Mouse (Mus musculus) hindbrain, embryonic 13.5 days (tissue): Measurements from ENCODE around the gene Ascl3. TPM values are rescaled to one million over a fixed set of nuclear protein-coding genes. Genes with fewer than 3 reads are reported as not detected.
A peak's percentile ranks its signal among the peaks of the same experiment; 100 is the strongest.

Experiments
- ATAC-seq: fragments of 200-750 bp; cut with Nextera tagmentation; 2 replicates; pipeline ENCODE4 v1.8.0; 2017; ENCODE audit warnings: moderate TSS enrichment; ENCODE audit not compliant: low FRiP score
- H3K27ac ChIP-seq: fragments of 300-500 bp; sonication (generic); 2 replicates; pipeline ENCODE4 v1.5.1; 2015; ENCODE audit warnings: inconsistent platforms, mild to moderate bottlenecking, moderate library complexity
- H3K27me3 ChIP-seq: fragments of 300-500 bp; sonication (generic); 2 replicates; pipeline ENCODE4 v1.6.1; 2015; ENCODE audit warnings: mild to moderate bottlenecking, inconsistent platforms
- H3K36me3 ChIP-seq: fragments of 300-500 bp; sonication (generic); 2 replicates; pipeline ENCODE4 v1.6.1; 2015; ENCODE audit warnings: mild to moderate bottlenecking, inconsistent platforms
- H3K4me1 ChIP-seq: fragments of 300-500 bp; sonication (generic); replicated peaks from 2 replicates; pipeline ENCODE4 v1.6.1; 2015; ENCODE audit warnings: inconsistent platforms
- H3K4me2 ChIP-seq: fragments of 300-500 bp; sonication (generic); 2 replicates; pipeline ENCODE4 v1.6.1; 2015; ENCODE audit warnings: inconsistent platforms, mild to moderate bottlenecking, moderate library complexity
- H3K4me3 ChIP-seq: fragments of 300-500 bp; sonication (generic); 2 replicates; pipeline ENCODE4 v1.5.1; 2015; ENCODE audit warnings: mild to moderate bottlenecking, inconsistent platforms
- H3K9ac ChIP-seq: fragments of 300-500 bp; sonication (generic); 2 replicates; pipeline ENCODE4 v1.6.1; 2015; ENCODE audit warnings: mild to moderate bottlenecking, inconsistent platforms
- H3K9me3 ChIP-seq: fragments of 300-500 bp; sonication (generic); 2 replicates; pipeline ENCODE4 v1.6.1; 2016; ENCODE audit warnings: inconsistent platforms
- WGBS: fragments of 180-500 bp; shearing (Covaris S2); methylation state at CpG from one replicate; pipeline ENCODE4 v1.1.7; 2015; 5-methylcytosine and 5-hydroxymethylcytosine counted together
- polyA plus RNA-seq: library from polyadenylated mRNA; unstranded; fragments of >200 nt; fragmentation: Nextera tagmentation; extraction: Ambion mirVana; gene quantifications from 2 replicates; pipeline ENCODE4 v1.2.1, GENCODE M21; 2015

Ascl3 gene
- 0.42 TPM in 1 of 2 replicates, not detected in the other for polyA plus RNA-seq

DNA sequence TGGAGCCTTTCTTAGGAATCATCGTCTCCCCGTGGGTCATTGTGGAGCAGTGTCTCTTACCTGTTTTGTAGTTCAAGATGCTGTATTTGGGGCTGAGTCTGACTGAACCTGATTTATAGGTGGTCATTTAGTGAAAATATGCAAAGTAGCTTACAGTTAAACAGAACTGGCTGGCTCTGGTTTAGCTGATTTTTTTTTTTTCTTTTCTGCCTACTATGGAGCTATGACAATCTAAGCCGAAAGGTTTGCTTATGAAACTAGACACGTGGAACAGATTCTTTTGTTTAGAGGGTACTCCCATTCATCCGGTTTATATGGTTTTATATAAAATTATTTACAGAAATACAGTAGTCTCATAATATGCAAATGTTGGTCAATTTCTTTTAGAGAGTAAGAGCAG is at the start of gene Ascl3:
TSS of gene Ascl3 (minus strand) at position 101 of the 400 bp plus-strand sequence.
- no peaks in the 10 kb centered on the region for H3K27me3 ChIP-seq
- no peak within 1 kb of the TSS for H3K4me2 ChIP-seq
- 85% methylated on average over 5 of the region's 5 CpGs for WGBS
- no peak within 1 kb of the TSS for H3K4me3 ChIP-seq
- ATAC-seq: no peak
- no peak within 1 kb of the TSS for H3K9ac ChIP-seq
- no peaks in the 10 kb centered on the region for H3K9me3 ChIP-seq
- H3K4me1 ChIP-seq: no peaks in the 10 kb centered on the region
- peak within 1 kb of the TSS; percentile 19; the same call in 1 of the 2 replicates for H3K27ac ChIP-seq
- H3K36me3 ChIP-seq: peaks cover 26% of the 10 kb centered on the region

DNA sequence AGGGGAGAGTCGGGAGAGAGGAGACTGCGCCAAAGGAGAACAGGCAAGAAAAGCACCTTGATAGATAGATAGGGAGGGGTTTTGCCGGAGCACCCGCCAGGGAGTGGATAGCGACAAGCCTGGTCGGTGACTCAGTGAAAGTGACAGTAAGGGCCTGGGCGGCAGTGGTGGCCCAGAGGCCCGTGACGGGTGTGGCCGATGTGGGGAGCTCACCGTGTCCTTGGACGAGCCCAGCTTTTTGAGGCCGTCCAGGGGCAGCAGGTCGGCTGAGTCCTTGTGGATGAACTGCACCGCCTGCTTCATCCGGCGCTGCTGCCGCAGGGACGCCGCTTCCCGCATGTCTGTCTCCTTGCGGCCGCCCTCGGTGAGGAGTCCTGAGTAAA is 49.6 kb upstream of the Ascl3 start:
- H3K4me1 ChIP-seq: peaks cover 15% of the 10 kb centered on the region
- H3K4me2 ChIP-seq: peak overlapping the region; percentile 84
- H3K9ac ChIP-seq: peak overlapping the region; percentile 77
- H3K27me3 ChIP-seq: peaks cover 54% of the 10 kb centered on the region
- peak; percentile 75 for ATAC-seq
- H3K9me3 ChIP-seq: no peaks in the 10 kb centered on the region
- no peaks in the 10 kb centered on the region for H3K36me3 ChIP-seq
- WGBS: under 1% methylated on average over 24 of the region's 24 CpGs
- H3K4me3 ChIP-seq: peak overlapping the region; percentile 51
- no peak overlapping the region for H3K27ac ChIP-seq

DNA sequence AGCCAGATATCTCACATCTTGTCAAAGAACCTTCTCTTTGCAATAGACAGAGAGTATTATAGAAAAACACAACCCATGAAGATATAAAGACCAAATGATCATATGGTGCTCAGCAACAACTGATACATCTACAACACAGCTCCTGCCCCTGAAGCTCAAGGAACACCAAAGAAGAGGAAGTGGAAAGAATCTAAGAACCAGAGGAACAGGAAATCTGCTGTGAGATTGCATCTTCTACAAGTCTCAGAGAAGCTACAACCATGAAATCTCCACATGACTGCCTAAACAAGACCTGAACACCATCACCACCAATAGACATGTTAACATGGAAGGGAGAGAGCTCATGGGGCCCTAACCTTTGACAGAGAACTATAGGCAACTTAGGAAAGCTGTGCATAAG is 40.7 kb upstream of the Ascl3 start:
- Histone ChIP-seq H3K4me1 (no peaks in the 10 kb centered on the region), H3K9ac (no peak overlapping the region), H3K27ac (no peak overlapping the region), H3K36me3 (no peaks in the 10 kb centered on the region), H3K4me2 (no peak overlapping the region), H3K4me3 (no peak overlapping the region), H3K9me3 (no peaks in the 10 kb centered on the region), H3K27me3 (no peaks in the 10 kb centered on the region)
- no peak for ATAC-seq

DNA sequence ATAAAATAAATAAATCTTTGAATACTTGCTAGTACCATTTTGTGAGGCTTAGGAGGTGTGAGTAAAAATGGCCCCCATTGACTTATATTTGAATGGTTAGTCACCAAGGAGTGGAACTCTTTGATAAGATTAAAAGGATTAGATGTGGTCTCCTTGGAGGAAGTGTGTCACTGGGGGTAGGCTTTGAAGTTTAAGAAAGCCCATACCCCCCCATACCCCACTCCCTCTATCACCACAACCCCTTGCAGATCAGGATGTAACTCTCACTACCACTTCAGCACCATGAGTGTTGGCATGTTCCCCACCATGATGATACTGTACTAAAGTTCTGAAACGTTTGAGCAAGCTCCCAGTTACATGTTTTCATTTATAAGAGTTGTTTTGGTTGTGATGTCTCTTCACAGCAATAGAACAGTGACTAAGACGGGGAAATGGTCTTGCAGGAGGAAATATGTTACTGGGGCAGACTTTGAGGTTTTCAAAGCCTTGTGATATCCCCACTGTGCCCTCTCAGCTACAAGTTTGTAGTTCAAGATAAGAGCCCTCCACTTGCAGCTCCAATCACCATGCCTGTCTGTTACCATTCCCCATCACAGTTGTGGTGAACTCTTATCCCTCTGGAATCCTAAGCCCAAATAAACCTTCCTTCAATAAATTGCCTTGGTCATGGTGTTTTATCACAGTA is 37.3 kb upstream of the Ascl3 start:
- Histone ChIP-seq H3K4me1 (no peaks in the 10 kb centered on the region), H3K27me3 (no peaks in the 10 kb centered on the region), H3K9me3 (no peaks in the 10 kb centered on the region), H3K4me2 (no peak overlapping the region), H3K27ac (no peak overlapping the region), H3K9ac (no peak overlapping the region), H3K4me3 (no peak overlapping the region), H3K36me3 (no peaks in the 10 kb centered on the region)
- no peak for ATAC-seq
- WGBS: 69% methylated on average over 2 of the region's 2 CpGs

DNA sequence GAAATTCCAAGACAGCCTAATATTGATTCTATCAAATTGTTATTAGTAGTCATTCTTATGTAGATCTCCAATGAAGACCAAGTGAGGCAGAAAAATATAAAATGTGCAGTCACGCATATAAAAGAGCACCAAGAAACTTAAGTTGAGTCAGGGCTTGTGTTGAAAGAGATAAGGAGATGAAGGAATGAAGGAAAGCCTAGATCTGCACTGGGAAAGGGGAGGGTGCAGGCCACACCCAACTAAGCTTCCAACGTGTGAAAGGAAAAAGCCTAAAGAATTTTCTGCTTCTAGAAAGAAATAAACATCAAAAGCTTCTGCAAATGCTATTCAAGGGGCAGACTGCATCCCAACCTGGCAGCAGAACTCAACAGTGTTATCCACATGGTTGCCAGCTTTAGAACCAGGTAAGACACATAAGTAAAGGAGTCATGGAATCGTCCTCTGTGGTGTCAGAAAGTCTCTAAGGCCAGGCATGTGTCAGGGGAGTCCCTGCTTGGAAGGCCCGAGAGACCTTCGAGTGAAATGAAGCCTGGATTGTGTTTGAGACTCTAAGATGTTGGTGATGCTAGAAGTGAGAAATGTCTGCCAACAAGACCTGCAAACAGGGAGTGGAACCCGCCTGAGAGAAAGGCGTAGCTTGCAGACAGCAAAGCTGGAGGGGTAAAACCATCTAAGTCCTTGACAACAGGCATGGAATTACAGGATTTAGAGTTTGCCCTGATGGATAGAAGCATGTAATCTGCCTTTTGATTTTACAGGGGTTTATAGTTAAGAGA is 36.2 kb upstream of the Ascl3 start:
- ATAC-seq: no peak
- H3K27ac ChIP-seq: no peak overlapping the region
- H3K4me1 ChIP-seq: no peaks in the 10 kb centered on the region
- 87% methylated on average over 7 of the region's 7 CpGs for WGBS
- no peak overlapping the region for H3K4me2 ChIP-seq
- H3K36me3 ChIP-seq: no peaks in the 10 kb centered on the region
- H3K27me3 ChIP-seq: no peaks in the 10 kb centered on the region
- no peak overlapping the region for H3K4me3 ChIP-seq
- no peaks in the 10 kb centered on the region for H3K9me3 ChIP-seq
- no peak overlapping the region for H3K9ac ChIP-seq

DNA sequence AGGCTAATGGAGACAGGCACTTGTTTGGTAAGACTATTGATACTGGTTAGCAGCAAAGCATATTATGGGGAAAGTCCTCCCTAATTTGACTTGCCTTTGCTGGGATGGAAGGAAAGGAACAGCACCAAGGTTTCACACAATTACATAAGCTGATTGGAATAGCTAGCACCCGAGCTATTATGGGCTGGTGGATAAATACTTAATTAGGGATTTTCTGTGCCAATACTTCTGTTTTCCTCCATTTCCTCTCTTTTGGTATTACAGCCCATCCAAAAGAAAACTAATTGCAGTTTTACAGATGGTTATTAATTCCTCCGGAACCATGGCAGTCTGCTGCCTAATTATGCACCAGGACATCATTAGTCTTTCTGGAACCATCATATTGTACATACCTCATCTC is 32.5 kb upstream of the Ascl3 start:
- Histone ChIP-seq H3K27ac (no peak overlapping the region), H3K4me1 (no peaks in the 10 kb centered on the region), H3K9ac (no peak overlapping the region), H3K4me3 (no peak overlapping the region), H3K36me3 (no peaks in the 10 kb centered on the region), H3K4me2 (no peak overlapping the region), H3K27me3 (no peaks in the 10 kb centered on the region), H3K9me3 (no peaks in the 10 kb centered on the region)
- WGBS: 68% methylated on average over 2 of the region's 2 CpGs
- ATAC-seq: no peak

DNA sequence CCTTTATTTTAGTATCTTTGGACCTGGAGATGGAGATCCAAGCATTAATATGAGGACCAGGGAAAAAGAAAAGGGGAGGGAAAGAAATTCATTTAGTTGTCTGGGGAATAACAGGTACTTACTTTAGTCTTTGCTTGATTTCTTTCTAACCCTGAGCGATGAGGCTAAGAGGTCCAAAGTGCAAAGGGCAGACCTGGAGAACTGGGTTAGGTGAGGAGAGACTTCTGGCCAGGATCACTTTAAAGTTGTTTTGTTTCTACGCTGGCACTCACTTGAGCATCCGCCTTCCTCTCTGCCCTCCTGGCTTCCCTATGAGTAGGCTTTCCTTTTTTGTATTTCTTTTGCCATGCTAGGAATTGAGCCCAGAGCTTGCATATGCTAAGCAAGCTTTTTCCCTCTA is 24.8 kb upstream of the Ascl3 start:
- H3K4me1 ChIP-seq: peaks cover 23% of the 10 kb centered on the region
- no peak overlapping the region for H3K4me2 ChIP-seq
- no peaks in the 10 kb centered on the region for H3K9me3 ChIP-seq
- WGBS: 95% methylated on average over 3 of the region's 3 CpGs
- H3K9ac ChIP-seq: no peak overlapping the region
- no peaks in the 10 kb centered on the region; the same call in 1 of the 2 replicates for H3K36me3 ChIP-seq
- H3K4me3 ChIP-seq: no peak overlapping the region
- no peaks in the 10 kb centered on the region for H3K27me3 ChIP-seq
- no peak for ATAC-seq
- H3K27ac ChIP-seq: no peak overlapping the region

DNA sequence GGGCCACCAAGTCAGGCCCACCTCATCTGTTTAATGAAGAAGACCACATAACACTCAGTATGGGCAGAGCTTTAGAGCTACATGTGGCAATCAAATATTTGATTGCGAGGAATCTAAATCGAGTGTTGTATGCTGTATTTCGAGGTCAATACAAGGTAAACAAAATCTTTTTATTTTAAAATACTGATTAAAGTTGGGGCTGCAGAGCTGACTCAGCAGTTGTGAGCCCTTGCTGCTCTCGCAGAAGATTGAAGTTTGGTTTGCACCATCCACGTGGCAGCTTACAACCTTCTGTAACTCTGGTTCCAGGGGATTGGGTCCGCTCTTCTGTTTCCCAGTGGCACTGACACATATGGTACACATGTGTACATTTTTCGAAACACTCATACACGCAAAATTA is 22.5 kb upstream of the Ascl3 start:
- Histone ChIP-seq H3K36me3 (peaks cover 2% of the 10 kb centered on the region; the same call in 1 of the 2 replicates), H3K27me3 (no peaks in the 10 kb centered on the region), H3K4me2 (no peak overlapping the region), H3K27ac (no peak overlapping the region), H3K9me3 (no peaks in the 10 kb centered on the region), H3K9ac (0 out of 2 replicates have a peak overlapping the region, but pooled peaks have one; percentile 95), H3K4me1 (peaks cover 33% of the 10 kb centered on the region), H3K4me3 (no peak overlapping the region)
- 93% methylated on average over 8 of the region's 8 CpGs for WGBS
- ATAC-seq: no peak

DNA sequence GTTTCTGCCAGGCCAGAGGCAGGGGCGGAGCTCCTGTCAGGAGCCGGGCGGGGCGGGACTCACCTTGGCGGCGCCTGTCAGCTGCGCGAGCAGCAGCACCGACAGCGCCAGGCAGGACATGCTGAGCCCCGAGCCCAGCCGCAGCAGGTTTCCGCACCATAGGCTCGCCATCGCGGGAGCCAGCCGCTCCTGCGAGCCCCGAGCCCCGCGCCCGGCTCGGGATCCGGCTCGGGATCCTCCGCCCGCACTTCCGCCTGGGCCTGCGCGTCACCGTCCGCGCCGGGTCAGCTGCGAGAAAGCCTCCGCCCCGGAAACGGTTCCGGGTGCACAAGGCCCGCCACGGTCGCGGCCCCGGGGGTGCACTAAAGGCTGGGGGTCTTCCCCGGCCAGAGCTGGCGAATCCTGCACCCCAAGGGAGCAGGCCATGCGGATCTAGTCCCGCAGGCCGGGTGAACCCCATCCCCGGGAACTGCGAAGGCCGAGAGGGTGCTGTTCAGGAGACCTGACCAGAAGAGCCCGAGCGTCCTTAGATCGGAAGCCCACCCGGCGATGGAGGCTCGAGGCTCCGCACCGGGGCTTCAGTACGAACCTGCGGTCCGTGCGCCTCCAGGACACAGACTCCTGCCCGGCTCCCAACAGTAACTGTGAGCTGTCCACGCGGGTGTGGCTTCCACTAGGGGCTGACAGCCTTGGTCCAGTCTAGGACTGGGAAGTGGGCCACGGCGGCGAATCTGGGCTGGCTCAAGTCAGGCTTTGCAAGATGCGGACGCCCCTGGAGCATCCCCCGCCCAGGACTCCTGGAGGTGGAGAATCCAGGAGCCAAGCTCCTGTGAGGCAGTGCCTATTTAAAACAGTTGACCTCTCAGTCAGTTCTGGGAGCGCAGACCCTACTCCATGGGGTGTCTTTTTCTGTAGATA is 20.7 kb upstream of the Ascl3 start, which contains the start of gene Tmem9b:
TSS of gene Tmem9b (minus strand) at position 868 of the 918 bp plus-strand sequence.
- Histone ChIP-seq H3K27me3 (no peaks in the 10 kb centered on the region), H3K9me3 (no peaks in the 10 kb centered on the region), H3K9ac (peak within 1 kb of the TSS; percentile 95), H3K36me3 (peaks cover 11% of the 10 kb centered on the region), H3K27ac (peak within 1 kb of the TSS; percentile 93), H3K4me1 (peaks cover 33% of the 10 kb centered on the region), H3K4me3 (peak within 1 kb of the TSS; percentile 86), H3K4me2 (peak within 1 kb of the TSS; percentile 87)
- WGBS: under 1% methylated on average over 74 of the region's 74 CpGs
- ATAC-seq: peak; percentile 92

DNA sequence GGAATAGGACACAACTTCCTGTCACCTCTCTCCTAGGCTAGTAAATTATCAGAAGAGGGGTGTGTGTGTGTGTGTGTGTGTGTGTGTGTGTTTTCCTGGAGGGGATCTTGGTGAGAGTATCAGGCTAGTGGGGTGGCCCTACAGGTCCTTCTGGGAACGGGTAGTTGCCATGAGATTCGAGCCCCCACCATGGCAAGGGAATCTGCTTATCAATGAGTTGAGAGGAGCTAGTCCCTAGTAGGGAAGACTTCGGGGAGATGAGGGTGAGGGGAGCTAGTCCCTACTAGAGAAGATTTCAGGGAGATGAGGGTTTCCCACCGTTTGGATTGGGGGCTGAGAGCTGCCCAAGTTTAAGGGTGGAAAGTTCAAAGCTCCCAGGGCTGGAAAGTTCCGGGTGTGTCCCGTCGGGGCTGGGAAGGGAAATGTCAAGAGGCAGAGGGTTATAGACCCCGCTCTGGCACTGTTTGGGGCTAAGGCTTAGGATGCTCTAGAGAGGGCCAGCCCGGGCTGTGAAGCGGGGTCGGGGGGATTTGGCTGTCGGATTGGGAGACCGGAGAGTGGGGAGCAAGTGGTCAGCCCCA is 20.0 kb upstream of the Ascl3 start:
- H3K36me3 ChIP-seq: peaks cover 18% of the 10 kb centered on the region
- H3K9me3 ChIP-seq: no peaks in the 10 kb centered on the region
- WGBS: 3% methylated on average over 13 of the region's 13 CpGs
- ATAC-seq: peak; percentile 2; the same call in 1 of the 2 replicates
- H3K4me3 ChIP-seq: peak overlapping the region; percentile 86
- peaks cover 33% of the 10 kb centered on the region for H3K4me1 ChIP-seq
- H3K27ac ChIP-seq: peak overlapping the region; percentile 93
- H3K9ac ChIP-seq: peak overlapping the region; percentile 95
- H3K4me2 ChIP-seq: peak overlapping the region; percentile 87
- no peaks in the 10 kb centered on the region for H3K27me3 ChIP-seq

DNA sequence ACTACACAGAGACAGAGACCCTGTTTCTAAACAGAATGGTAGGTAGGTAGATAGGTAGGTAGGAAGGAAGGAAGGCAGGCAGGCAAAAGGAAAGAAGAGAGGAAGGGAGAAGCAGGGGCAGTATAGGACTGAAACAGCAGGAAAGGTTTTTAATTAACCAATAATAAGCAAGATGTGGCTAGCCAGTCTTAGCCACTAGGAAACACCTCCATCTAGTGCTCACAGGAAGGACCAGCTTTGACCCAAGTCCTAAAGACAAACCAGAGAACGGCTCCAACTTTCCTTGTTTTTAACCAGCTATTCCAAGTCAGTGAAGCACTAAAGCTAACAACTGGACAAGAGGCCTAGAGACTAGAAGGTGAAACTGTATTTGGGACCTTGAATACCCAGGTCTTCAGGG is 16.2 kb upstream of the Ascl3 start:
- Histone ChIP-seq H3K9ac (no peak overlapping the region), H3K4me1 (peaks cover 18% of the 10 kb centered on the region), H3K9me3 (no peaks in the 10 kb centered on the region), H3K36me3 (peaks cover 55% of the 10 kb centered on the region), H3K4me3 (no peak overlapping the region), H3K4me2 (no peak overlapping the region), H3K27ac (no peak overlapping the region), H3K27me3 (no peaks in the 10 kb centered on the region)
- 63% methylated on average over 1 of the region's 1 CpGs for WGBS
- ATAC-seq: no peak

DNA sequence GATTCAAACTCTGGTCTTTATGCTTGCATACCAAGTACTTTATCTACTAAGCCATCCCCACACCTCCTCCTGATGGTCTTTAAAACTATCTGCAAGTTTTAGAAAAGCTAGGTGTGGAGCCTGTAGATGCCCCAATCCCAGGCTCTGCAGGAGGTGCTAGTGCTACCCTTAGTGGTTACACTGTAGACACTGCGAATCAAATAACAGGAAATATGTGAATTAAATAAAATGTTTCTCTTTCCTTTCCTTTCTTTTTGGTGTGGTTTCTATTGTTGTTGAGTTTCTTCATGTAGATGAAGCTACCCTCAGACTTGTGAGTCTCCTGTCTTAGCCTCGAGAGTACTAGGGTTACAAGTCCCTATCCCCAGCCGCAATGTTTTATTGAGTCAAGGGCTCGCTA is 10.2 kb upstream of the Ascl3 start:
- H3K9me3 ChIP-seq: no peaks in the 10 kb centered on the region
- ATAC-seq: no peak
- H3K36me3 ChIP-seq: peaks cover 90% of the 10 kb centered on the region
- H3K4me1 ChIP-seq: no peaks in the 10 kb centered on the region
- H3K27ac ChIP-seq: no peak overlapping the region
- no peaks in the 10 kb centered on the region for H3K27me3 ChIP-seq
- H3K4me2 ChIP-seq: no peak overlapping the region
- 91% methylated on average over 4 of the region's 4 CpGs for WGBS
- H3K9ac ChIP-seq: no peak overlapping the region
- H3K4me3 ChIP-seq: no peak overlapping the region
